ENCODE assay signal across 27 mouse cellular contexts in genomic region chr15:62823861-62824518, GRCm38 (mm10).
DNase-seq lines count a peak whose midpoint lies in the region; ATAC-seq and TF ChIP-seq lines count a peak whose summit lies in the region.
"Had no signal": no experiment of that assay in that cellular context is flagged by ENCODE, and none has a peak within 500 bp of the region (broad histone marks: within the 10 kb centered on the region; RNA-seq: fewer than 3 reads in every experiment).

No protein-coding gene starts in this region.

- peak; percentile 64 for ATAC-seq in inflammation-experienced regulatory T-cells, adult 6 months
- no peak for ATAC-seq in hindbrain, embryonic 16.5 days
- ATAC-seq: forebrain, embryonic 14.5 days; intestine, embryonic 15.5 days; lung, postnatal 0 days; midbrain, embryonic 16.5 days had no signal

- no peak; the same call in none of the 2 replicates for TF ChIP-seq RAD21 in CH12.LX (IDR thresholded peaks at IDR 0.05; ENCODE audit: low read depth, low read length)

- no peak for TF ChIP-seq POLR2A in CH12.LX (IDR thresholded peaks at IDR 0.05; ENCODE audit: low read depth, low read length)

- WGBS in embryonic facial prominence, embryonic 10.5 days = 74% methylated on average over 1 of the region's 1 CpGs
- WGBS in hindbrain, embryonic 16.5 days = 75% methylated on average over 1 of the region's 1 CpGs
- WGBS in forebrain, embryonic 10.5 days = 78% methylated on average over 1 of the region's 1 CpGs

- H3K36me3 ChIP-seq in CH12.LX (replicated peaks in 1 of 2; ENCODE audit: control insufficient read depth in 1 of 2, insufficient read depth in 1 of 2, low read length in 1 of 2) = no peaks in the 10 kb centered on the region
- H3K36me3 ChIP-seq in embryonic facial prominence, embryonic 10.5 days (replicated peaks) = no peaks in the 10 kb centered on the region
- H3K36me3 ChIP-seq in hindbrain, embryonic 16.5 days (ENCODE audit: control insufficient read depth, insufficient read depth, low read length) = no peaks in the 10 kb centered on the region
- H3K36me3 ChIP-seq in forebrain, embryonic 10.5 days (replicated peaks) = no peaks in the 10 kb centered on the region
- H3K36me3 ChIP-seq: embryonic facial prominence, embryonic 15.5 days; hindbrain, embryonic 13.5 days; intestine, embryonic 15.5 days; limb, embryonic 10.5 days; limb, embryonic 15.5 days; liver, embryonic 13.5 days had no signal

- in situ Hi-C loops in CH12.LX (cut with MboI; ENCODE audit: low pct_ligation_motif_present, low pct_unique_long_range_greater_than_20kb, low sequenced_read_pairs) = loop anchor here (25.0 kb wide), 3 partner anchors 813 to 1662 kb away; no protein-coding TSS in a partner anchor

- H3K9me3 ChIP-seq in CH12.LX (replicated peaks; ENCODE audit: low read length) = no peaks in the 10 kb centered on the region
- H3K9me3 ChIP-seq in embryonic facial prominence, embryonic 10.5 days = no peaks in the 10 kb centered on the region
- H3K9me3 ChIP-seq in hindbrain, embryonic 16.5 days (ENCODE audit: control insufficient read depth, low read length) = no peaks in the 10 kb centered on the region
- no peaks in the 10 kb centered on the region for H3K9me3 ChIP-seq in forebrain, embryonic 10.5 days
- H3K9me3 ChIP-seq: embryonic facial prominence, embryonic 15.5 days; hindbrain, embryonic 13.5 days; intestine, embryonic 15.5 days; limb, embryonic 10.5 days; limb, embryonic 15.5 days; liver, embryonic 13.5 days had no signal

- H3K4me1 ChIP-seq in CH12.LX (ENCODE audit: control insufficient read depth in 1 of 2, insufficient read depth in 2 of 2) = peaks cover 7 to 30% of the 10 kb centered on the region in 2 experiments
- H3K4me1 ChIP-seq in embryonic facial prominence, embryonic 10.5 days = no peaks in the 10 kb centered on the region
- H3K4me1 ChIP-seq in hindbrain, embryonic 16.5 days (ENCODE audit: control insufficient read depth, insufficient read depth, low read depth, low read length) = no peaks in the 10 kb centered on the region
- no peaks in the 10 kb centered on the region for H3K4me1 ChIP-seq in forebrain, embryonic 10.5 days
- H3K4me1 ChIP-seq: embryonic facial prominence, embryonic 15.5 days; hindbrain, embryonic 13.5 days; intestine, embryonic 15.5 days; limb, embryonic 10.5 days; limb, embryonic 15.5 days; liver, embryonic 13.5 days had no signal

- TF ChIP-seq CTCF in CH12.LX (conservative IDR thresholded peaks at IDR 0.05 in 1 of 2, IDR thresholded peaks at IDR 0.05 in 1 of 2; ENCODE audit: low read depth in 2 of 2, low read length in 2 of 2) = no peak

- dilution Hi-C loops in CH12.LX (cut with MboI; ENCODE audit: extremely low pct_ligation_motif_present, extremely low pct_unique_long_range_greater_than_20kb, low sequenced_read_pairs) = no loop called here

- peak; percentile 14 to 20 for DNase-seq in B cell, adult 2 months
- DNase-seq in CH12.LX (ENCODE audit: extremely low read depth) (peak; percentile 78), adipocyte (ENCODE audit: low spot score) (no peak)
- DNase-seq in embryonic facial prominence, embryonic 10.5 days (ENCODE audit: low spot score) = no peak
- DNase-seq in forebrain, embryonic 10.5 days (ENCODE audit: extremely low spot score, low spot score) = no peak
- DNase-seq: adrenal gland, postnatal 10 days; cerebellum, adult 9-10 months; gastrocnemius, postnatal 25 days; heart, adult 18-20 months; heart, postnatal 4 days; kidney, adult 2 months; layer of hippocampus, adult 9-11 months; liver, embryonic 13.5 days; lung, adult 18-20 months; thymus, postnatal 4 days had no signal

- no peaks in the 10 kb centered on the region for H3K27me3 ChIP-seq in CH12.LX (replicated peaks)
- H3K27me3 ChIP-seq in embryonic facial prominence, embryonic 10.5 days (replicated peaks; ENCODE audit: low read depth, poor library complexity, severe bottlenecking) = no peaks in the 10 kb centered on the region
- no peaks in the 10 kb centered on the region for H3K27me3 ChIP-seq in hindbrain, embryonic 16.5 days (replicated peaks; ENCODE audit: control insufficient read depth, insufficient read depth, low read length)
- no peaks in the 10 kb centered on the region for H3K27me3 ChIP-seq in forebrain, embryonic 10.5 days (ENCODE audit: poor library complexity, severe bottlenecking)
- H3K27me3 ChIP-seq: embryonic facial prominence, embryonic 15.5 days; hindbrain, embryonic 13.5 days; intestine, embryonic 15.5 days; limb, embryonic 15.5 days; liver, embryonic 13.5 days had no signal

- no peak overlapping the region for H3K9ac ChIP-seq in CH12.LX (ENCODE audit: insufficient read depth, low read depth)
- no peak overlapping the region for H3K9ac ChIP-seq in hindbrain, embryonic 16.5 days (ENCODE audit: low read depth, low read length)
- H3K9ac ChIP-seq: embryonic facial prominence, embryonic 15.5 days; hindbrain, embryonic 13.5 days; intestine, embryonic 15.5 days; limb, embryonic 15.5 days; liver, embryonic 13.5 days had no signal

- no peak overlapping the region; the same call in 1 of the 2 replicates for H3K4me2 ChIP-seq in CH12.LX (ENCODE audit: insufficient read depth, low read depth, poor library complexity, severe bottlenecking)
- no peak overlapping the region for H3K4me2 ChIP-seq in hindbrain, embryonic 16.5 days (ENCODE audit: low read length)
- H3K4me2 ChIP-seq: embryonic facial prominence, embryonic 15.5 days; heart, embryonic 11.5 days; hindbrain, embryonic 13.5 days; intestine, embryonic 15.5 days; limb, embryonic 15.5 days; liver, embryonic 13.5 days; midbrain, embryonic 11.5 days had no signal

- peak overlapping the region; percentile 34; the same call in 1 of the 2 replicates for H3K27ac ChIP-seq in CH12.LX (ENCODE audit: insufficient read depth, low read depth)
- H3K27ac ChIP-seq in embryonic facial prominence, embryonic 10.5 days (replicated peaks) = no peak overlapping the region
- H3K27ac ChIP-seq in hindbrain, embryonic 16.5 days (ENCODE audit: low read depth, low read length) = no peak overlapping the region
- no peak overlapping the region for H3K27ac ChIP-seq in forebrain, embryonic 10.5 days
- H3K27ac ChIP-seq: embryonic facial prominence, embryonic 15.5 days; hindbrain, embryonic 13.5 days; intestine, embryonic 15.5 days; limb, embryonic 10.5 days; limb, embryonic 15.5 days; liver, embryonic 13.5 days had no signal

- H3K79me2 ChIP-seq in CH12.LX (replicated peaks; ENCODE audit: control insufficient read depth, extremely low read depth, insufficient read depth, poor library complexity, severe bottlenecking) = no peaks in the 10 kb centered on the region

- H3K4me3 ChIP-seq in CH12.LX (replicated peaks in 1 of 3; ENCODE audit: low read depth in 2 of 3, low read length in 2 of 3, poor library complexity in 1 of 3) = no peak overlapping the region
- H3K4me3 ChIP-seq in embryonic facial prominence, embryonic 10.5 days = no peak overlapping the region
- no peak overlapping the region for H3K4me3 ChIP-seq in hindbrain, embryonic 16.5 days (ENCODE audit: low read length)
- H3K4me3 ChIP-seq in forebrain, embryonic 10.5 days = no peak overlapping the region
- H3K4me3 ChIP-seq: embryonic facial prominence, embryonic 15.5 days; hindbrain, embryonic 13.5 days; intestine, embryonic 15.5 days; limb, embryonic 10.5 days; limb, embryonic 15.5 days; liver, embryonic 13.5 days had no signal

- peak; percentile 93 for TF ChIP-seq EP300 in CH12.LX (IDR thresholded peaks at IDR 0.05; ENCODE audit: low read length)

TF ChIP-seq in CH12.LX, 34 proteins besides CTCF, POLR2A, EP300 and RAD21 (continues in another document):
- TF ChIP-seq ZC3H11A (IDR thresholded peaks at IDR 0.05; ENCODE audit: low read depth, low read length) = no peak
- TF ChIP-seq E2F4 (IDR thresholded peaks at IDR 0.05; ENCODE audit: insufficient replicate concordance, low read depth, low read length) = no peak
- TF ChIP-seq SMC3 (IDR thresholded peaks at IDR 0.05; ENCODE audit: low read depth, low read length) = no peak
- TF ChIP-seq NELFE (IDR thresholded peaks at IDR 0.05; ENCODE audit: low read depth, low read length) = no peak
- TF ChIP-seq ZMIZ1 (IDR thresholded peaks at IDR 0.05; ENCODE audit: low read depth, low read length) = no peak
- no peak for TF ChIP-seq CHD1 (IDR thresholded peaks at IDR 0.05; ENCODE audit: low read depth, low read length)
- no peak for TF ChIP-seq TCF12 (IDR thresholded peaks at IDR 0.05; ENCODE audit: low read depth, low read length)
- TF ChIP-seq JUND (conservative IDR thresholded peaks at IDR 0.05; ENCODE audit: low read depth, low read length) = peak; percentile 72; the same call in 1 of the 2 replicates
- peak; percentile 46; the same call in 1 of the 2 replicates for TF ChIP-seq CHD2 (IDR thresholded peaks at IDR 0.05; ENCODE audit: low read length)
- peak; percentile 45; the same call in 1 of the 2 replicates for TF ChIP-seq MAX (IDR thresholded peaks at IDR 0.05; ENCODE audit: low read length)
- no peak for TF ChIP-seq USF1 (IDR thresholded peaks at IDR 0.05; ENCODE audit: low read depth, low read length)
- TF ChIP-seq MAFK (IDR thresholded peaks at IDR 0.05; ENCODE audit: insufficient replicate concordance, low read length) = no peak
- TF ChIP-seq HCFC1 (IDR thresholded peaks at IDR 0.05; ENCODE audit: low read depth, low read length) = no peak
- peak; percentile 69; the same call in 1 of the 2 replicates for TF ChIP-seq MYC (IDR thresholded peaks at IDR 0.05; ENCODE audit: low read depth, low read length)
- TF ChIP-seq ETS1 (conservative IDR thresholded peaks at IDR 0.05; ENCODE audit: low read depth, low read length) = peak; percentile 57; the same call in 1 of the 2 replicates
- TF ChIP-seq NRF1 (IDR thresholded peaks at IDR 0.05; ENCODE audit: low read depth, low read length) = no peak
- peak; percentile 96 for TF ChIP-seq ZNF384 (IDR thresholded peaks at IDR 0.05; ENCODE audit: low read depth, low read length)
- peak; percentile 93 for TF ChIP-seq IRF4 (IDR thresholded peaks at IDR 0.05; ENCODE audit: low read depth, low read length)
- peak; percentile 52 for TF ChIP-seq BHLHE40 (IDR thresholded peaks at IDR 0.05; ENCODE audit: low read depth, low read length)
- no peak for TF ChIP-seq ZKSCAN1 (IDR thresholded peaks at IDR 0.05; ENCODE audit: borderline replicate concordance, low read depth, low read length)
- TF ChIP-seq POLR2AphosphoS2 (IDR thresholded peaks at IDR 0.05; ENCODE audit: low read depth, low read length) = no peak
- TF ChIP-seq ELF1 (IDR thresholded peaks at IDR 0.05; ENCODE audit: low read depth, low read length) = no peak; the same call in 1 of the 2 replicates
- peak; percentile 85 for TF ChIP-seq MEF2A (IDR thresholded peaks at IDR 0.05; ENCODE audit: borderline replicate concordance, low read depth, low read length)
- TF ChIP-seq UBTF (IDR thresholded peaks at IDR 0.05; ENCODE audit: low read depth, low read length) = no peak
- TF ChIP-seq RCOR1 (conservative IDR thresholded peaks at IDR 0.05; ENCODE audit: low read depth, low read length) = peak; percentile 77
- TF ChIP-seq TBP (conservative IDR thresholded peaks at IDR 0.05; ENCODE audit: low read depth, low read length) = no peak
- TF ChIP-seq SIN3A (IDR thresholded peaks at IDR 0.05; ENCODE audit: low read length) = 0 out of 2 replicates have a peak, but pooled peaks have one; percentile 51

Comparison
In these comparisons a context has a peak if more than half of its experiments do, and no peak if none do; other contexts are left out.
1. DNase-seq: peak in B cell, adult 2 months (2 of 2) and CH12.LX (single experiment); none in embryonic facial prominence, embryonic 10.5 days (single experiment), adipocyte (single experiment) and forebrain, embryonic 10.5 days (single experiment).